Mouse (Mus musculus): Measurements from ENCODE around the gene Pcyt2. TPM values are rescaled to one million over a fixed set of nuclear protein-coding genes. Genes with fewer than 3 reads are reported as not detected.

Pcyt2 gene
- polyA plus RNA-seq, 1 experiment from 2014 or later = 140 TPM

DNA sequence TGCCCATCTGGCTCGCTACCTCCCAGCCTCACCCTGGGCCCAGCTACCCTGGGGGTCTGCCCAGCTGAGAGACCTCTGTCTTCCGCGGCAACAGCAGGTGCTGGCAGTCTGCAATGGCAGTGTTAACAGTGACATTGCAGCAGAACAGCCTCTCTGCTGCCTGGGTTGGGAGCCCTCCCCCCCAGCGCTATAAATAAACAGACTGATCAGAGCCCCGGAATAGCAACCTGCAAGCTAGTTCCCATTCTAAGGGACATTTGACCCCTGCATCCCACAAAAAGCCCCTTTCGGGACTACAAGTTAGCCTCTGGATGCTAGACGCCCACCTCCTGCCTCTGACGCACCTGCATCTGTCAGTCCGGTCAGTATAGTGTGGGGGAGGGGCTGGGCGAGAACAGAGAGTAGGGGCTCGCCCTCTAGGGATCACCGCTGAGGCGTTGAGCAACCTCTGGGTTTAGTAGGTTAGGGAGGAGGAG is 30.3 kb upstream of the Pcyt2 start, which contains the start of gene Myadml2:
Gene Myadml2, minus strand, starts transcription at position 158 of the 476 bp plus-strand sequence.
- Histone ChIP-seq H3K27me3 (ENCODE audit: low read depth, poor library complexity, severe bottlenecking) (peaks cover 25% of the 10 kb centered on the region), H3K36me3 (no peaks in the 10 kb centered on the region), H3K27ac (replicated peaks) (peak within 1 kb of the TSS; percentile 30; the same call in 1 of the 2 replicates), H3K4me1 (peaks cover 20% of the 10 kb centered on the region), H3K9me3 (replicated peaks) (no peaks in the 10 kb centered on the region), H3K4me3 (peak within 1 kb of the TSS; percentile 33)
- 7% methylated on average over 13 of the region's 13 CpGs for WGBS
- DNase-seq (ENCODE audit: low spot score) = no peak

DNA sequence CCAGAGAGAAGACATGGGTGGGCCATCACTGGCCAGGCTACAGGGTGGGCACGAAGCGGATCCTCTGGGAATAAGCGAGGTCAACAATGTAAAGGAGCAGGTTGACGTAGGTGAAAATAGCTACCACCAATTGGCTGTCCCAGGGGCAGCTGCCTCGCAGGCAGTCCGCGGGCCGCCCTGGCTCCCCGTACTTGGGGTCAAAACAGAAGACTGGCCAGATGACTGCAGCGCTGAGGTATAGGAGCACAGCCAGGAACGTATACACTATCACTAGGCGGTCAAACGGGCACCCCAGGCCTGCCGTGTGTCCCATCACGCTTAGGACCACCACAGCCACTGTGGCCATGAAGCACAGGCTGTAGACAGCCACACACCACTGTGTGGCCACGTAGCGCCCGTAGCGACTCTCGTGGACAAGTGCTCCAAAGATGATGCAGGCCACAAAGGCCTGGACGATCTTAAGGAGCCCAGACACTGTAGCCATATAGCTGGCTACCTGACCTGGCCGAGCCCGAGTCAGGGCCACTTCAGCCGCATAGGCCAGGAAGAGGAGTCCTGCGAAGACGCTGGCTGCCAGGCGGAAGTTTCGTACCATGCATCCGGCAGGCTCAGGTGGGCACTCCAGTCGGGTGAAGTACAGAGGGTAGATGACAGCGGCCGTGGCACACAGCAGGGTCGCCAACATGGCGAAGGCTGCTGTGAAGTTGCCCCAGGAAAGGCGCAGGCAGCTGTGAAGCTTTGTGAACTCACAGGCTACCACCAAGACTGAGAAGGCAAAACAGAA is 29.5 kb upstream of the Pcyt2 start:
- Histone ChIP-seq H3K4me3 (no peak overlapping the region), H3K36me3 (no peaks in the 10 kb centered on the region), H3K9me3 (replicated peaks) (no peaks in the 10 kb centered on the region), H3K27me3 (ENCODE audit: low read depth, poor library complexity, severe bottlenecking) (peaks cover 33% of the 10 kb centered on the region), H3K27ac (replicated peaks) (no peak overlapping the region), H3K4me1 (peaks cover 28% of the 10 kb centered on the region)
- WGBS = 79% methylated on average over 35 of the region's 35 CpGs
- no peak for DNase-seq (ENCODE audit: low spot score)

DNA sequence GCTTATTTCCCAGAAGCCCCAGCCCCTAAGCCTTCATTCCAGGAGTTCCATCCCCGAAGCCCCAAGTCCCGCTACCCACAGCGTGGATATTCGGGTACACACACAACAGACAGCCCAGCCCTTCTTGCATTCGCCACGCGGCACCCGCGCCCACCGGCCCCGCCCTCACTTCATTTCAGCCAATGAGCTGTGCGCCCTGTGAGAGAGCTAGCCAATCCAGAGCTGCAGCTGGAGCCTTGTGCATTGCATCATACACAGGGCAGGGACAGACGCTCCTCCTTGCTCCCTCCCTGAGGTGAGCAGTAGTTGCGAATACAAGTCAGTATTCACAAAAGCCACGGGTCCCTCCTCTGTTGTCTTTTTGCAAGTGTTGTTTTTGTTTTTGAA is 25.9 kb upstream of the Pcyt2 start, which contains the start of gene Pycr1:
Gene Pycr1, minus strand, starts transcription at position 169 of the 387 bp plus-strand sequence.
- Histone ChIP-seq H3K36me3 (no peaks in the 10 kb centered on the region), H3K9me3 (replicated peaks) (no peaks in the 10 kb centered on the region), H3K4me3 (peak within 1 kb of the TSS; percentile 68), H3K27ac (replicated peaks) (peak within 1 kb of the TSS; percentile 87), H3K4me1 (peaks cover 40% of the 10 kb centered on the region), H3K27me3 (ENCODE audit: low read depth, poor library complexity, severe bottlenecking) (peaks cover 45% of the 10 kb centered on the region)
- DNase-seq (ENCODE audit: low spot score) = peak; percentile 95
- WGBS = under 1% methylated on average over 15 of the region's 15 CpGs

DNA sequence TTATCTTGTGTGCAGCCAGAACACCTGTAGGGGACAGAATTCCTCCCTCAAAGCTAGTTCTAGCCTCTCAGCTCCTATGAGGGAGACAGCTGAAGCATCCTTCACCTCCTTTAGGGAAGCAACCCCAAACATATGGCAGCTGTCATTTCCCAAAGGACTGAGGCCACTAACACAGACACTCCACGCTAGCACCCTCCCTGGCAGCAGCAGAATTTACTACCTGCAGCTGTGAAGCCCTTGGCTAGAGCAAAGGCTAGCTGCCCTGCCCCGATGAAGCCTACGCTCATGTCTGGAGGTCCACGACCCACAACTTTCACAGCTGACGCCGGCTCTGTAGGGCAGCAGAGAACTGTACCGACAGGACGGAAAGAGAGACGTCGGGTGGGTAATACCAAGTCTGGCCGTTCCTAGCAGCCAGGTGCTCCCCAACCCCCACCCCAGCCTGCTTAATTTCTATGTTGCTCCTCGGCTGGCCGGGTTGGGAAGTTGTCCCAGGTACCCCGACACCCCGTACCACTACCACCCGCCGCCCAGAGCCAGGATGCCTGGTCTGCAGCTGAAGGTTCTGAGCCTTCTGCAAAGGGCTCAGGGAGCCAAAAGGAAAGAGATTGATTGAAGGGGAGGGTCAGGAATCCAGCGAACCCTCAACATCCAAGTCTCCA is 25.3 kb upstream of the Pcyt2 start:
- DNase-seq (ENCODE audit: low spot score) = no peak
- Histone ChIP-seq H3K27ac (replicated peaks) (peak overlapping the region; percentile 87), H3K9me3 (replicated peaks) (no peaks in the 10 kb centered on the region), H3K27me3 (ENCODE audit: low read depth, poor library complexity, severe bottlenecking) (peaks cover 45% of the 10 kb centered on the region), H3K4me1 (peaks cover 36% of the 10 kb centered on the region), H3K36me3 (no peaks in the 10 kb centered on the region), H3K4me3 (peak overlapping the region; percentile 68)
- 5% methylated on average over 18 of the region's 18 CpGs for WGBS

DNA sequence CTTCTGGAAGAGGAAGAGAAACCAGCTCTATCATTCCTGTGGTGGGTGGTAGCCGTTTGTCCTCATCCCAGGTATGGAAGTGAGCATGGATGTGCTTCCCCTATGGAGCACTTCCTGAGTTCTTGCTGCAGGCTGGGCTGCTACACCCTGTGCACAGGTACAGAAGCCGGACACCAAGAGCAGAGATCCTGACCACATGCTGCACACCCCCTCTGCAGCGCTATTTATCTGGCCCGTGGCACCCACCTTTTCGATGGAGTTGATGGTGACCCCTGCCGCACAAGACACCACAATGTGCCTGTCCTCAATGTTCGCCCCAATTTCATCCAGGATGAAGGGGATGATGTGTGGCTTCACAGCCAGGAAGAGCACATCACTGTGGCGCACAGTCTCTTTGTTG is 24.1 kb upstream of the Pcyt2 start:
- 89% methylated on average over 8 of the region's 8 CpGs for WGBS
- DNase-seq (ENCODE audit: low spot score) = no peak
- no peak overlapping the region for H3K4me3 ChIP-seq
- H3K4me1 ChIP-seq = peaks cover 30% of the 10 kb centered on the region
- no peaks in the 10 kb centered on the region for H3K9me3 ChIP-seq (replicated peaks)
- no peaks in the 10 kb centered on the region for H3K36me3 ChIP-seq
- H3K27ac ChIP-seq (replicated peaks) = no peak overlapping the region
- peaks cover 35% of the 10 kb centered on the region for H3K27me3 ChIP-seq (ENCODE audit: low read depth, poor library complexity, severe bottlenecking)

DNA sequence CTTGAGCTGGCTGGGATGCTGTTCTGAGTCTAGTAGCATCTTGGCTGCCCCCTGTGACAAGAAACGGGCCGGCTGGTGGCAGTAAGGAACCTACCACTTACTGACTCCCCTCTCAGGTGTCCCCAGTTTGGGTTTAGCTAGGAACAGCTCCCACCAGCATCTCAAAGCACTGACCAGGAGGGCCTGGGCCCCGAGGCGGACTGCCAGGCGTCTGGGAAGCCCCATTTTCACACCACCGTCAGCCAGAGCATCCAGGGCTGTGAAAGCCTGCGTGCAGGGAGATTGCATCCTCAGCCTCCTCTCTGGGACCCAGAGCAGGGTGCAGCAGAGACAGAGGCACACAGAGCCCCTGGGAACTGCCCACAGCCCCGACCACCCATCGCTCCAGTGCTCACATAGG is 23.5 kb upstream of the Pcyt2 start:
- no peak for DNase-seq (ENCODE audit: low spot score)
- H3K27me3 ChIP-seq (ENCODE audit: low read depth, poor library complexity, severe bottlenecking) = peaks cover 31% of the 10 kb centered on the region
- peak overlapping the region; percentile 7; the same call in 1 of the 2 replicates for H3K4me3 ChIP-seq
- no peaks in the 10 kb centered on the region for H3K36me3 ChIP-seq
- no peaks in the 10 kb centered on the region for H3K9me3 ChIP-seq (replicated peaks)
- WGBS = 64% methylated on average over 9 of the region's 9 CpGs
- H3K4me1 ChIP-seq = peaks cover 30% of the 10 kb centered on the region
- H3K27ac ChIP-seq (replicated peaks) = no peak overlapping the region

DNA sequence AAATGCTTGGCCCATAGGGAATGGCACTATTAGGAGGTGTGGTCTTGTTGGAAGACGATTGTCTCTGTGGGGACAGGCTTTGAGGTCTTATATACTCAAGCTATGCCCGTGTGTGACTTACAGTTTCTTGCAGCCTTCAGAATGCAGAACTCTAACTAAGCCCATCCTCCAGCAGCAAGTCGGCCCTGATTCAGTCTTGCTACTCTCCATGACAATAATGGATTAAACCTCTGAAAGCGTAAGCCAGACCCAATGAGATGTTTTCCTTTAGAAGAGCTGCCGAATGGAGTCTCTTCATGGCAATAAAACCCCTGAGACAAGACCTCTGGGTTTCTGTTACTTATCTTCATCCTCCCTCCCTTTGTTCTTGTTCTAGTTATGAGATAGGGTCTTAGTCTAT is 17.1 kb upstream of the Pcyt2 start:
- no peak for DNase-seq (ENCODE audit: low spot score)
- H3K9me3 ChIP-seq (replicated peaks) = no peaks in the 10 kb centered on the region
- H3K36me3 ChIP-seq = peaks cover 5% of the 10 kb centered on the region; the same call in 1 of the 2 replicates
- H3K27me3 ChIP-seq (ENCODE audit: low read depth, poor library complexity, severe bottlenecking) = no peaks in the 10 kb centered on the region
- WGBS = 73% methylated on average over 5 of the region's 5 CpGs
- H3K4me3 ChIP-seq = no peak overlapping the region
- peaks cover 44% of the 10 kb centered on the region for H3K4me1 ChIP-seq
- no peak overlapping the region for H3K27ac ChIP-seq (replicated peaks)

DNA sequence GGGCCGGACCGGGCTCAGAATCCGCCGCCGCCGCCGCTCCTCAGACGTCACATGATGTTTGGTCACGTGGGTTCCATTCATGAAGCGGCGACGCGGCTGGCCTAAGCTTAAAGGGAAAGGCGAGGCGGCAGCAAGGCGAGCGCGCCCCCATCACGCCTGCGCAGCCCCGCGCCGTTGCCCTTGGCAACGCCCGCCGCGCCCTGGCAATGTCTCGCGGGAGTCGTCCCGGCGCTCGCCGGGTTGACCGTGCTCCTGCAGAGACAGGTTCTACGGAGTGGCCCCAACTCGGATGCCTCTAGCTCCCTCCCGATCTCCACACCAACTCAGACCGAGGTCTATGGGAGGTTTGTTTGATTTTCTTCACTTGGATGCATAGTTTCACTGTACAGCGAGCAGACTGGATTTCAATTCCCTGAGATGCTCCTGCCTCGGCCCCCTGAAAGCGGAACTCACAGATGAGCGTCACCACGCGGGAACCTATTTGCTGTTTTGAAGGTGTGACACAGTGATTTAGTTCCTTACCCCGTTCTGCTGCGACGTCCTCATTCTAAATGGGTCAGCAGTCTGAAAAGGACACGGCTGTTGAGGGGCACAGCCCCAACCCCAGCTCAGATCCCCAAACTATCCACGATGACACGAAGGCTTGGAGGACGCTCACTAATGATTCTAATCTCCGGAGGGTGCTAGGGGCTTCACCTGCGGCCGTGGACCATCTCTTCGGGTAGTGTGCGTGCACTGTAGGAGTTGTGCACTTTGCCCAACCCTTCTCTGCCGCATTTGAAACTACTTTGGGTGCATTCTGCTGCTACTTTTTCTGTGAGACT is 16.0 kb upstream of the Pcyt2 start, which contains the start of gene Mafg:
Gene Mafg, minus strand, starts transcription at position 81 of the 824 bp plus-strand sequence.
- Histone ChIP-seq H3K27ac (replicated peaks) (peak within 1 kb of the TSS; percentile 95), H3K27me3 (ENCODE audit: low read depth, poor library complexity, severe bottlenecking) (no peaks in the 10 kb centered on the region), H3K4me3 (peak within 1 kb of the TSS; percentile 97), H3K4me1 (peaks cover 54% of the 10 kb centered on the region), H3K9me3 (replicated peaks) (no peaks in the 10 kb centered on the region), H3K36me3 (peaks cover 15% of the 10 kb centered on the region)
- 12% methylated on average over 58 of the region's 58 CpGs for WGBS
- peak; percentile 96 for DNase-seq (ENCODE audit: low spot score)

DNA sequence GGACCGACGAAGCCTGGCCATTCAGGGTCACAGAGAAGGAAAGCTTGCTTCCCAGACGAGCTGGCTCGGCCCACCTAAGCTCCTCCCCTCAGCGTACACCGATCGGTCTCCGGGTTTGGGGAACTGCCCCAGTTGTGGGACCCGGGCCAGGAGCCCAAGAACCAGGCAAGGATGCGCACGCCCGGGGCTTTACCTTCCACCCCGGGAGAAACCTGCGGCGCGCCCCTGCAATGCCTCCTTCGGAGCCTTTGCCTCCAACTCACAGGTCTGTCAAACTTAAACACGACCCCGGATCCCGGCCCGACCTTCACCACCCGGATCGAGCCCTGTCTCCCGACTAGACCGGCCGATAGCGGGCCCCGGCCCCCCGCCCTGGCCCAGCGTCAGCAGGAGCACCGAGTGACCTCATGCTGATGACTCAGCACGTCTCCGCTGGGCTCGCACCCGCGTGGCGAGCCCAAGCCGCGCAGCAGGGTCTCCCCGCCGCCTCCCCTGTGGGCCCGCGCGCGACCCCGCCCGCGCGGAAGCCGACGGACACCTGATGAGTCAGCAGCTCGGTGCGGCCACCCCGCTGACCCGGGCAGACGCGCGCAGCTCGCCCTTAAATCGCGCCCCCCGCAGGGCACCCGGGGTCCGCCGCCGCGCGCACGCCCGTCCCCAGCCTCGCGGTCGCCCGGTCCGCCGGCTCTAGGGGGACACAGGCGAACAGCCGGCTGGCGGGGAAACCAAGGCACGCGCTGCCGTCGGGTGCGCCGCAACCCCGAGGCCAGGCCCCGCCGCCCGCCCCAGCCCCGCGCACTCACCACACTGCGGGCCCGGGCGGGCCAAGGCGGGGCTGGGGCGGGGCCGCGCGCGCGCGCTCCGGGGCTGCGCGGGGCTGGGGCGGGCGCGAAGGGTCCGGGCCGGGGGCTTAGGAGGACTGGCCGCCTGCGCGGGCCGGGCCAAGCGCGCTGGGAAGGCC is 15.1 kb upstream of the Pcyt2 start:
- Histone ChIP-seq H3K9me3 (replicated peaks) (no peaks in the 10 kb centered on the region), H3K27ac (replicated peaks) (peak overlapping the region; percentile 95), H3K27me3 (ENCODE audit: low read depth, poor library complexity, severe bottlenecking) (no peaks in the 10 kb centered on the region), H3K36me3 (peaks cover 21% of the 10 kb centered on the region), H3K4me3 (peak overlapping the region; percentile 97), H3K4me1 (peaks cover 54% of the 10 kb centered on the region)
- WGBS = under 1% methylated on average over 116 of the region's 116 CpGs
- DNase-seq (ENCODE audit: low spot score) = peak; percentile 70

DNA sequence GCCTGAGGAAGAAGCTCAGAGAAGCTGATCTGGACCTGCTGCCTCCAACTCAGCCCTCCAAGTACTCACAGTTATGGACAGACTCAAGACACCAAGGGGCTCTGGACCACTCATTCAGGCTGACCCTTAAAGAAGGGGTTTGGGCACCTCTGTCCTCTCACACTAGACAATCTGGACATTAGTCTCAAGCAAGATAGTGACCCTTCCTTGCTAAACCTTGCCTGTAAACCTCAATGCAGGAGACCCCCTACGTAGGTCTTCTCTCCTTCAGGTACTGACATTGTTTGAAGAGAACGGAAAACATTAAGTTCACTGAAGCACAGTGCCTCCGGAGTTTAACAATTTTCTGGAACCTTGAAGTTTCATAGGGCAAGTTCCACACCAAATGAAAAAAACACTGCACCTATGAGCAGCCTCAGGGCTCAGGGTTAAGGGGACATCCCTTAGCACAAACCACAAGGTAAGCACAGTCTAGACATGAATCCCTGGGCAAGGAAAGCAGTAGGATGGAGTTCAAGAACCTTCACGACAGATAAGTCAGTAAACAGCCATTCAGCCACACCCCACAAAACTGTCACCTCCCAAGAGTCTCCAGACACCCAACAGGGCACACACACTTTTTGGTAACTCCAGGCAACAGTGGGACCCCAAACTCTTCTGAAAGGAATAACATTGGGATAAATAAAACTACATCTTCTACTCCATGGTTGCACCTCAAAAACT is 14.2 kb upstream of the Pcyt2 start:
- peak overlapping the region; percentile 97 for H3K4me3 ChIP-seq
- H3K27ac ChIP-seq (replicated peaks) = peak overlapping the region; percentile 95
- WGBS = 72% methylated on average over 4 of the region's 4 CpGs
- no peaks in the 10 kb centered on the region for H3K27me3 ChIP-seq (ENCODE audit: low read depth, poor library complexity, severe bottlenecking)
- no peaks in the 10 kb centered on the region for H3K9me3 ChIP-seq (replicated peaks)
- no peak for DNase-seq (ENCODE audit: low spot score)
- peaks cover 31% of the 10 kb centered on the region for H3K36me3 ChIP-seq
- H3K4me1 ChIP-seq = peaks cover 54% of the 10 kb centered on the region

Data from midbrain, embryonic 10.5 days (tissue).